Mouse (Mus musculus) ES-E14 (cell line): ENCODE results near the gene Spop.

ENCODE experiments used
- HCFC1 ChIP-seq: IDR thresholded peaks from 2 replicates; pipeline ENCODE4 v1.6.1; 2012; ENCODE audit warnings: low read length, inconsistent platforms, borderline replicate concordance; ENCODE audit not compliant: insufficient read depth
- MAFK ChIP-seq: IDR thresholded peaks from 2 replicates; pipeline ENCODE4 v1.6.1; 2014; ENCODE audit warnings: mild to moderate bottlenecking, low read depth, low read length, inconsistent platforms; ENCODE audit not compliant: insufficient read depth
- ZC3H11A ChIP-seq: IDR thresholded peaks from 2 replicates; pipeline ENCODE4 v1.6.1; 2012; ENCODE audit warnings: low read depth, mild to moderate bottlenecking, inconsistent platforms, low read length, borderline replicate concordance
- ZNF384 ChIP-seq: IDR thresholded peaks from 2 replicates; pipeline ENCODE4 v1.6.1; 2012; ENCODE audit warnings: low read depth, low read length, inconsistent platforms

DNA sequence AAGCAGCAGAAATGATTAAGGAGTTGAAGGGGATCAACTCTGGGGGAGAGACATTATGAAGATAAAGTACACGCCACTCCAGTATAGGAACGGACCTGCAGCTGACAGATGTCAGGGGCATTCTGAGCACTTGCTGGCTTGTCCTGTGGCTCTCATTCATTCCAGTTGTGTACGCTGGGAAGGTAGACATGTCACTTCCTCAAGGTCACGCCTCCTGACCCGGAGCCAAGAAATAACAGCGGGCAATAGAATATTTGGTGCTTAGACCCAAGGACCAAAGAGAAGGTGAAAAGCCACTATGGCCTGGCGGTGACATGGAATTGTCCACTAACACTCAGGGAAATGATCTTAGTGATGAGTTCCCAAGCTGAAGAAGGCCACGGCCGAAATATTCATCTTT lies 82.0 kb downstream of the Spop start:
- TF ChIP-seq MAFK = no peak
- TF ChIP-seq ZC3H11A = no peak
- no peak for TF ChIP-seq ZNF384
- no peak for TF ChIP-seq HCFC1
